Mouse (Mus musculus) cerebellum, adult 18-20 months (tissue): ENCODE data around the gene Cux1.
"Not testable (repeated sequence)": the region's sequence is repeated elsewhere in the genome, so short reads cannot be mapped to it uniquely, and the experiment has no call there.

Source experiments
- DNase-seq, 2 experiments: peaks; one replicate each; pipeline ENCODE4 v3.0.0; 2021

Cux1 gene

DNA sequence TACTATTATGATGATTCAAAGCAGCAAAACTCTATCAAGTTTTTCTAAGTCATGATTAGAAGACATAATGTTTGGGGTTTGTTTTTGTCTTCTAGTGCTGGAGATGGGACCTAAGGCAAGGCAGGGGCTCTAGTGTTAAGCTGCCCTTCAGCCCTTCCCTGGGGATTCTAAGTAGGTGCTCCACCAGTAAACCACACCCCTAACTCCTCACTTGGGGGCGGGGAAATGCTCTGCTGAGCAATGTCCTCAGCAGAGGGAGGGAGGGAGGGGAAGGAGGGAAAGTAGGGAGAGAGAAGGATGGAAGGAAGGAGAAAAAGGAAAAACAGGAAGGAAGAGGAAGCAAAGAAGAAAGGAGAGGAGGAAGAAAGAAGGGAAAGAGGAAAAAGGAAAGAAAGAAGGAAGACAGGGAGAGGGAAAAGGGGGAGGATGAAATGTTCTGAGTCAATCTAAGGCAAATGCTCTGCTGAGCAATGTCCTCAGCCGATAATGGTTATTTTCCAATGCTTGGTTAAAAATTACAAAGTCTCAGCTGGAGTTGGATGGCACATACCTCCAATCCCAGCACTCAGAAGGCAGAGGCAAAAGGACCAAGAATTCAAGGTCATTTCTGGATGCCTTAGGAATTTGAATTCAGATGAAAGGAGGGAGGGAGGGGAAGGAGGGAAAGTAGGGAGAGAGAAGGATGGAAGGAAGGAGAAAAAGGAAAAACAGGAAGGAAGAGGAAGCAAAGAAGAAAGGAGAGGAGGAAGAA is 96.1 kb downstream of the Cux1 start:
- DNase-seq = not testable (repeated sequence)

DNA sequence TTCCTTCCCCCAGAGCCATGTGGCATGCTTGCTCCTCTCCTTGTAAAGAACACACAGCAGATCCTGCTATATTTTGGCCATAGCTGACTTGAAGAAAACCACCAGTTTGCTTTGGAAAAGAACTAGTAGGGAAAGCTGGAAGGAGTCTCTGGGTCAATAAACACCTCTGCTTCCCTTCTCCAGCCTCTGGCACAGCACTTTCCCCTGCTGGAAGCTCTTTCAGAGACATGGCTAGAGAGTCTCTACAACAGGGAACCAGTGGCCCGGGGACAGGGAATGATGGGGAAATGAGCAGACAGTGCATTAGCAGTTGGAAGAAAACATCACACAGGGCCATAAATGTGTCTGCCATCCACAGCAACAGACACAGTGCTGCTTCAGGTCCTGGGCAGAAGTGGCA is 98.0 kb downstream of the Cux1 start:
- no peak for DNase-seq

DNA sequence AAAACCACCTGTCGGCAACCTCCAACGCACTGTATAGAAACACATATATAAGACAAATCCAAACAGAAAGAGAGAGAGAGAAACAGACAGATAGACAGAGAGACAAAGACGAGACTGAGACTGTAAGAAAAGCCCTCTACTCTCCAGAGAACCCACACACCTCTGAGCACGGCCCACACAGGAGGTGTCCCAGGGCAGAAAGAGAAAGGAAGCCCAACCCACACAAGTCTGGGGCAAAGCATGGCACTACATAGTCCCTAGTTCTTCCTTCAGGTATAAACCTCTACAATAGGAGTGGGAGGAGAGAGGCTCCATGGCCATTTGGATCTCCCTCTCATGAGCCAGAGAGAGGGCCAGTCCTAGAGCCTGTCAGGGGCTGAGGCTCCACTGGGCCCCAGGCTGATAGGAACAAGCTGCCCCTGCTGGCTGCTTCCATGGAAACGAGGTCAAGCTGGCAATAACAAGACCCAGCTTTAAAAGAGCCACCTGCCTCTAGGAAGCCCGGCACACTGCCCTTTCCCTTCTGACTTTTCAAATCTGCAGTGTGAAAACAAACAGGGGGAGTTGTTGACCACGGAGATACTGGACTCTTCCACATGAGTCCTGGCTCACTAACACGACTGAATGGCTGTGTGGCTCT is 99.8 kb downstream of the Cux1 start:
- peak; percentile 75 to 87 for DNase-seq

DNA sequence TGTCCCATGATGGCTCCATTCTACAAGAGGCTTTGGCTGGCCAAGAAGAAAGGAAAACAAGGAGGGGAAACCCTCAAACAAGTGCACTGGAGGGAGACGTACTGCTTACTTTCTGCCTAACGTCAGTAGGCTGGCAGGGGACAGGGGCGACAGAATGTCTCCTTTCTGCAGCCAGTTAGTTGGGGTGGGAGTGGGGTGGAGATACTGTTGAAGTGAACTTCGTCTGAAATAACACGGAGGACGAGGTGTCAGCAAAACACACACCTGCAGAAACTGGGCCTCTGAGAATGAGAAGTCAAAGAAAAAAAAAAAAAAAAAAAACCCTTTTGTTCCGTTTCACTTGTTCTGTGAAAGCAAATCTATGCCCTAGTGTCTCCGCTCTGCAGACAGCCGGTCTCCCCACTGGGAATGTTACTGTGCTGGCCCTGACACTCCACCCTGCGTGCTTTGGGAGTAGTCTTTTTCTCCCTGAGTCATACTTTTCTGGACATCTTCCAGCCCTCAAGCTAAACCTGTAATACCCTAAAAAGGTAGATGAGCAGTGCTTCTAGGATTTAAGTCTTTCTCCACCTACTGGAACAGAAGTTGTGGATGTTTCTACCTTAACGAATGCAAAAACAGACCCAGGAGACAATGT is 101.4 kb downstream of the Cux1 start:
- DNase-seq = peak; percentile 47 to 61

DNA sequence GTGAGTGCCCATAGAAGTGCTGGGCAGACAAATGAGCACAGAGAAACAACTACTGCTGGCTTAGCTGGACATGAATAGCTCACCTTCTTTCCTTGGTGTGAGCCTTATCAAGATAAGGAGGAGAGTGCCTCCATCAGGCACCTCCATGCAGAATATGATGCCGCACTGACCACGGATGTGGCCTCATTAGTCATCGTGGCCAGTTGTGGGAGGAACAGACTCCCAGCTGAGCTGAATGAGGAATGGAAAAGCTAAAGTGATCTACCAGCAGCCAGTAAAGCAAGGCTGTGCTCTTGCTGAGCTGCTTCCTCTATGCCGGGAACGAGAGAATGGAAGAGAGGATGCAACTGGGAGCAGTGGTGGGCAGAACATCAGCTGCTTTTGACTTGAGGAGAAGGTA is 101.9 kb downstream of the Cux1 start:
- DNase-seq = no peak

DNA sequence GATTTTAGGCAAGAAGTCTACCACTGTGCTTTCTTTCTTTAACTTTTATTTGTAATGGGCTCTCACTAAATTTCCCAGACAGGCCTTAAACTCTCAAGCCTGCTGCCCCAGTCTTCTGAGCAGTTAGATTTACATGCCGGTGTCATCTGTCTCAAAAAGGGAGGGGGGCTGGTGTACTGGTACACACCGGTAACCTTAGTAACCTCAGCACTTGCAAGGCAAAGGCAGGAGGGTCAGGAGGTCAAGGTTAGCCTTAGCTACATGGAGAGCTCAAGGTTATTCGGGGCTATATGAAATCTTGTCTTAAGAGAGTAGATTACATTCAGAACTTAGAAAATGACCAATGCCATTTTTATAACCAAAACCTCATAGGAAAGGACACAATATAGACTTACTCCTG is 102.4 kb downstream of the Cux1 start:
- no peak for DNase-seq

DNA sequence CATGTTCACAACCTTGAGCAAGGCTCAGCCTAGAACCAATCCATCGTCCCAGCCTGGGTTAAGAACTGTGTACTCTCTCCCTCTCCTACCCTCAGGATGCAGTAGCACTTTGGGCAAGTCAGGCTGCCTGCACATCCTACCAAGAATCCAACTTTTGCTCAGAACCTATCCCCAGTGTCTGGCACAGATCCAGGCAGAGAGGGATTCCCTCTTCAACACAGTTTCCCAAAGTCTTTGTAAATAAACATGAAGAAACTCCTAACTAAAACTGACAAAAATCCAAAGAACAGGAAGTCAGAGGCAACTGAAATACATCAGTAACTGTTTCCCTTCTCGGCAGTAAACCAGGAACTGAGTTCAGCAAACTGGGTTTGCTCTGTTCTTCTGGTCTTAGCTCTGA is 103.2 kb downstream of the Cux1 start:
- no peak for DNase-seq

DNA sequence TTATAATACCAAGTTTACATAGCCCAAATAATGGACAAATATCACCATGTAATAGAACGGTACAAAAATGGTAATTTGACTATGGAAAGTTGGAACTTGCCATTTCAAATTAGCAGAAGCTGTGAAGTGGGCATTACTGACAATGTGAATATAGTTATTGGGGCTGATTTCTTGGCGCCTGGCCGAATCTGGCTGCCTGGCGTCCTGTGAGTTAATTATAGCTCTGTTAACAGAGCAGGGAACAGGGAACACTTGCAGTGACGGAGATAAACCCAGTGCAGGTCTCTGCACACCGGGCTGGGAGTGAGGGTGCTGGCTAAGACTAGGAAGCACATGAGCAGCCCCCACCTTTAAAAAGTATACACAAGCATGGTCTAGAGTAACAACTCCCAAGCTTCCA is 104.7 kb downstream of the Cux1 start:
- peak; percentile 76 for DNase-seq

DNA sequence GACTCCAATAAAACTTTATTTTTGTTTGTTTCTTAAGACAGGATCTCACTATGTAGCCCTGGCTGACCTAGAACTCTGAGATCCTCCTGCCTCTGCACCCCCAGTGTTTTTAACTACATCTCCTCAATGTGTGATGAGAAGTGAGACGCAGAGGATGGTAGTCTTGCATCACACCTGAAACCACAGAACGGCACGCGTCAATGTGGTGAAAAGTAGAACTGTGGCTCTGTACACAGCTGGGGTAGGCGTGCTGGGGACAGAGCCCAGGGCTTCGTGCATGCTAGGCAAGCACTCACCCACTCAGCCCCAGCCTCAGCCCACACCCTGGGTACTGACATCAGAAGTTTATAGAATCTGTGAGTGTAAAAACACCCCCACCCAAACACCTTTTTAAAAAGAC is 107.4 kb downstream of the Cux1 start:
- no peak for DNase-seq

DNA sequence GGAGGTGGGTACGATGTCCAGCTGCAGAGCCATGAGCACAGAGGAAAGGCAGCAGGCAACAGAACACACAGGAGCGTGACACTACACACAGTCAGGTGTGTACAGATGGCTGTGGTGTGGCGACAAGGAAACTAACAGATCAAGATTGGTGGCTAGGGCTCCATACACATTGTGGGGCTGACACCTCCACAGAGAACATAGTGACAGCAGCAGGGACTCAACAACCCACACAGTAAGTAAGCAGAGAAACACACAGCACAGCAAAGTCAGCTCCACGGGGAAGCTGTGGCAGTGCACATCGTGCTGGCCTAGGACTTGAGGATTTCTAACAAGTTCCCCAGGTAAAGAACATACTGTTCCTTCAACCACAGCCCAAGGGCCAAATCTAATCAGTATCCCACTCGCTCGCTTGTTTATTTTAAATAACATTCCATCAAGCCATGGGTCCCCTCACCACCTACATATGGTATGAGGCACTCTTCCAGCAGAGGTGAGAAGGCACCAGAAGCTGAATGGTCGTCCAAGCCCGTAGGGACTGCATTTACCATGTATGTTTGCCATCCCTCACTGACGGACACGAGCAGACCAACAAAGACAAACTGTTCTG is 108.3 kb downstream of the Cux1 start:
- no peak for DNase-seq

DNA sequence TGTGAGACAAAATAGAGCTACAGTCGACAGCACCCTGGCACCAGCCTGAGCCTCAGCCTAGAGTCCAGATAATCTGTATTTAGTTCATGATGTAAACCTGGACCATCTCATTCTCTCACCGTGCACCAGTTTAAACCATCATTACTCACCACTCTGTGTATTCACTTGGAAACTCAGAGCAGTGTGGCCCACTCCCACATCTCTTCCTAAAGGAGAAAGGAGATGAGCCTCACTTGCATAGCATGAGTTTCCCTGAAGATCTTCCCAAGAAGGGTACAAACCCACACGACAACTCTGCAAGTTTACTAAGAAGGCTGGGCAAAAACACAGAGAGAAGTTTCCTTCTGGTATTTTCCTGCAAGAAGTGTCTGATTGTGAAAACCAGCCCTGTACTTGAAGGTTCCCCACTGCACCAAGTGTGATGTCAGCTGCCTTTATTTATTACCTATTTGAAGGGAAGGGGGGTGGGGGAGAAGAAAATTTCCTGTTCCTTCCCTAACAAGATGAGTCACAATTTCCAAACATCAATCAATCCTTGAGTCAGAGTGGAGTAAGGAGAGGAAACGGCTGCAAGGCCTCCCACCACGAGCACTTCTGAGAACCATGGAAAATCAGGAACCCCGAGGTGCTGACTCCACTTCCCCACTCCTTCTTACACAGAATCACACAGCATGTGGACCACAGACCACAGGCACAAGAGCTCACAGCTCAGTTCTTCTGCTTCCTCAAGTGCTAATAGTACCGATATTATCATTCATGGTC is 109.0 kb downstream of the Cux1 start:
- DNase-seq = no peak

DNA sequence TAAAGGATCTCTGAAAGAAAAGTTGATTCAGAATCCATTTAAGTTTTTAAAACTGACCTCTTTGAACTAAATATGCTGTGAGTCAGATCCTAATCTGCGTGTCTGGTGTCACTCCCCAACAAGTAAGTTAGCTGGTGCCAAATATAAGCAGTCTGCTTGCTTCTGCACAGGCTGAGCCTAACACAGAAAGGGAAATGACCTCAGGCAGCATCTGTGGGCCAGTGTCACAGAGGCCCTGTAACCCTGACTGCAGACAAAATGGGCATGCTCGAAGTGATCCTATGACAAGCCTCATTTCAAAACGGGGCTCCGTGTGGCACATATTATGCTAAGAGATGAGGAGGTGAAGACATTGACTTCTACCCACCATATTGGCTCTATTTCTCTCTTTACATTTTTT is 110.9 kb downstream of the Cux1 start:
- DNase-seq = no peak

DNA sequence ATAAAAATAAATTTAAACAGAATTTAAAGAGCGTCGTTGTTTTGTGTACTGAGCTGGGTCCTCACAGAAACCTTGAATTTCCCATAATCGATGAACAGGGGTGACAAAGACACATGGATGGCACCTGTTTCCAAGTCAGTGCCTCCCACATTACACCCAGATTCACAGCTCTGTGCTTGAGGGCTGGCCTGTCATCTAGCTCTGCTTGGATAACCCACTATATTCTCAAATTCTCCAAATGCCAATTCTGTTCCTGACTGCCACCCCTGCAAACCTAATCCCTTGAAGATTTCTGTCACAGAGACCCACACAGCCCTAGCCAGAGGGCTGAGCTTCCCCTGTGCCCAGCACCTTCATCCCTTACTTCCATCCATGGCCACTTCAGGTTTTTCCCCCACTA is 114.6 kb downstream of the Cux1 start:
- no peak for DNase-seq

DNA sequence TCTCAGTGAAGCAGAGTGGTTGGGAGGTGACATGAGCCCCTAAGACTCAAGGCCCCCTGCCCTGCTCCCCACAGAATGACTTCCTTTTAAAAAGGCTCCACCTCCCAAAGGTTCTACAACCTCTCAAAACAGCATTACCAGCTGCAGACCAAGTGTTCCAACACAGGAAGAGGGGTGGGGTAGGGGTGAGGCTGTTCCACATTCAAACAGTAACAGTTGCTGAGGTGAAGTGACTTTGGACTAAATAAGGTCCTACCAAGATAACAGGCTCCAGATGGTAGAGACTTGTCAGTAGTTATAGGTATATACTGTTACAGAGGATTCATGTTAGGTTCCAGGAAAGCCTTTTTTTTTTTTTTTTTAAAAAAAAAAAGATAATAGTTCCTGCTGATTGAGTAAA is 117.5 kb downstream of the Cux1 start:
- DNase-seq = no peak

DNA sequence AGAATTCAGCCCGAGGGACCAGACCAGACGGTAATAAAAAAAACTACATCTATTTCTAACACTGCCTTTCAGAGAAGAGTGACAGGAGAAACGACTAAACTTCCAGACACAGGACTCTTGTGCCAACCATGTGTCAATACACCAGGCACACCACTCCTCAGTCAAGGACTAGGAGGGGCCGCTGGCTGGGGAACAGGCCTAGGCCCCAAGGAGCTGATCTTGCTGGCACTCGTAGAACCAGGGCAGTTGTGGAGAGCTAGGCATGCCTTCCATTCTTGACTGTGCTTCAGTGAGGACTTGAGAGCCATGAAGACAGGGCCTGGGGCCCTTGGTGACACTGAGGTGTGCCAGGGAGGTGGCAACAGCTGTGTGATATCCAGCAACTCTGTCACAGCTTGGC is 121.3 kb downstream of the Cux1 start:
- no peak for DNase-seq

DNA sequence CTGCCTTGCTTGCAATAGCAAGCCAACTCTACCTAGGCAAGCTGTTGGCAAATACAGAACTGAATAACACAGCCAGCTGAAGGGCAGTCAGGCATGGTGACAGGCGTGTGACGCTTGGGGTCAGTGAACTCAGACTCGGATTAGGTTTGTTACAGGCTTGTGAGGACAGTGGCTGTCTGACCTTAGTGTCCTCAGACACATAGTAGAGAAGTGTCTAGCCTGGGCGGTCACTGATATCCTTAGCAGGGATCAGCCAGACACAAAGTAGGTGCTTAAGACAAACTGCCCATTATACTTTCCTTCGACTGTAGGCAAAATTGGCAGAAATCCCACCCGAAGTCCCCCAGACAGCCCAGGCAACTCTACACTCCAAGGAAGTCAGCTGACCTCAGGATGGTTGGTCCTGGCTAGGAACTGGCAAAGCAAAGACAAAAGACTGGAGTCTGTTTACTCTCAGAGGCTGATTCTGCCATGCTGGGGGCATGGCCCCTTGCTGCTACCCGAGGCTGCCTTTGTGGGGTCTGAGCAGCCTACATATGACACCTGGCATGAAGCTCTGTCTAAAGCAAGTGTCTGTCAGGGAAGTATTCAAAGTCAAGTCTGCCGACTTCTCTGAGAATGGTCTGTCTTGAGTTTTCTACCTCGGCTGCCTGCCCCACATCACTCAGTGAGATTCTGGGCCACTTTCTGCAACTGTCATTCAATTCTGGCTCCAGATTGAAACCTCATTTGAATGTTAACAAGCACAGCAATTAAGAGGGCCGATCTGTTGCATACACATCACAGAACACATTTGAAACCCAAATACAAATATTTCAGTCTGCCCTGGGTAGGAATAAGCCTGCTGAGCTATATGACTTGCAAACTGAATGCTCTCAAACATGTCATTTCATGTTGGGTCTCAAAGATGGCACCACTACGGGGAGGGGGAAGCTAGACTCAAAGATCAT is 124.8 kb downstream of the Cux1 start:
- peak; percentile 25 to 27 for DNase-seq

DNA sequence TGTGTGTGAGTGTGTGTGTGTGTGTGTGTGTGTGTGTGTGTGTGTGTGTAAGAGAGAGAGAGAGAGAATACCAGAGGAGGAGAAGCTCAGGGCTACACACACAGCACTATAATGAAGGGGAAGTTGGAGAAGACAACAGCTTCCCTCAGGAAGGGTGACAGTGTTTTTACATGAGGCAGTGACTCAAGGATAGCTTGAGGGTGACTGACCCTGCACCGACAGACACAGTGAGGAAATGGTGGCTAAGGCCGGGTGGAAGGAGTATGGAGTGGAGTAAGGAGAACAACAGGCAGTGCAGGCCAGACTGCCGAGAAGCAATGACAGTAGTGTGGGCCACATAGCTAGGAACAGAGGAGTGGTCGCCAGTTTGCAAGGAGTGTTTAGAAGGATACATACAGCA is 137.6 kb downstream of the Cux1 start:
- no peak for DNase-seq

DNA sequence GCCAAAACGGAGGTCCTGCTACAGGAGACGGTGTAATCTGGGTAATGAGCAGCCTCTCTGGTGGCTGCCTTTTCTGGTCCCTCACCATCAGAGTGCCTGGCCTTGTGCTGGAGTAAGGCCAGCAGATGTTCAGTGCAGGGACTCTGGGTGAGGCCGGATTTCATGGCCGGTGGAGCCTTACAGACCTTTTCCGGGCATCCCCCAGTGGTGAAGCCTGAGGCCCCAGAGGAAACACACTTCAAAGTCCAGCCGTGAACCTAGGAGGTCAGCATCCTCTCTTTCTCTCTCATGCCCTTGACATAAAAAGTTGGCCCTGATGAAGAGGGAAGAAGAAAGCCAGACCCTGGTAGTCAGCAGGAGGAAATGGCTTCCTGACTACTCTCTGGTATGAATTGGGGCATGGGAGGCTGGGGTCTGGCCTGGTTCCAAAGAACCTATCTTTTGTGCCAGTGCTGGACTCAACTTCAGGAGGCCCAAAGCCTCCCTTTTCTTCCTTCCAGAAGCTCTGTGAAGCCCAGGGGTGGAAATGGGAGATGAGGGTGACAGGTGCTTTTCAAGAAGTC is 138.7 kb downstream of the Cux1 start:
- DNase-seq = peak in 1 of 2 experiments; percentile 7

DNA sequence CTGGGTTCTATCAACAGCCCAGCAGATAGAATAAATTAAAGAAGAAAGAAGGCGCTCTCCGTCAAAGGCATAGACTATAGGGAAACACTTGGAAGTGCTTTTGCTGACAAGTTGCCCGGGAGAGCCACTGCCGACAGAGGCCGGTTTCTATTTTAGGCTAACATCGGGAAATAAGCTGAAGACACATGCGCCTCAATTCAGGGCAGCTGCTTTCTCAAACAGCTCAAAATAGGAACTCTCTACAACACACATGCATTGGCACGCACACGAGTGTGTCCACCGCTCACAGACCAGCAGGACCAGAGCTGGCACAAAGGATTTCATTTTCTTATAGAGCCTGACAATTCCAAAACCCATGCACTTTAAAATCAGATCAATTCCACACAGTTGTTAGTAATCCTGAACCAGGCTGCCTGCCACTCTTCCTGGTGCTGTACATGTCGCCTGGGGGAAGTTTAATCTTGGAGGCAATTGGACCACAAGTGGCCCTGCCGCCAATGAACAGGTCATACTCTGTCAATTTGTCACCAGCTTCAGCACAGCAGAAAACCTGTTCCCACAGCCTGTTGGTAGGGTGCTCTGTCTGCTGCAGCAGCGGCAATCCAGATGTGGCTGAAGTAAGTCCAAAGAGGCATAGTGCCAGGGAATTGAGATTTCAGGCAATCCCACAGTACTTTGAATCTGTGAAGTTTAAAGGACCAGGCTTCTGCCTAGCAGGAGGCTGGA is 139.4 kb downstream of the Cux1 start:
- DNase-seq = peak; percentile 12 to 20

DNA sequence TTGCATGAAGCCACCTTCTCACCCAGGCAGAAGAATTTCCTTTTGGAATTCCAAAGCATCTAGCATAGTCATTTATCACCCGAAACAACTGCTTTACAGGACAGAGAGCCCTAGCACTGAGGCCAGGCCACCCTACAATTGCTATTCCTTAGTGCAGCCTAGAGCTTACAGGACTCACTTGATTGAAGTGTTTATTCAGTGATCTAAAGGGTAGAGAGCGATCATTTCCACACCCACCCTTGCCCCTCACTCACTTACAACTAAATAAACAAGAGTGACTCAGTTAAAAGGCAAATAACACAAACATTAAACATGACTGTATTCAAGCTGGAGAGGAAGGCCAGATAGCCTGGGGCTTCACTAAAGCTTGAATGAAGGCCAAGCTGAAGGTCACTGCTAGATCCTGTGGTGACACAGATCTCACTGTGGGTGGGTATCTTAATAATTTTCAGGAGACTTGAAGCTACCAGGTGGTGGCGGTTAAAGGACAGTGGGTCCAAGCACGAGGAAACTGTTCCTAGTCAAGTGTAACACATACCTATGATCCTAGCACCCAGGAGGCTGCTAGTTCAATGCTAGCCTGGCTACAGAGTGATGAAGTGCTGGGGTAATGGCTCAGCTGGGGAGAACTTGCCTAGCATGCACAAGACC is 140.0 kb downstream of the Cux1 start:
- DNase-seq = peak; percentile 17 to 19
